Mouse (Mus musculus): ENCODE measurements around the gene Gm10837.

Gm10837 gene

DNA sequence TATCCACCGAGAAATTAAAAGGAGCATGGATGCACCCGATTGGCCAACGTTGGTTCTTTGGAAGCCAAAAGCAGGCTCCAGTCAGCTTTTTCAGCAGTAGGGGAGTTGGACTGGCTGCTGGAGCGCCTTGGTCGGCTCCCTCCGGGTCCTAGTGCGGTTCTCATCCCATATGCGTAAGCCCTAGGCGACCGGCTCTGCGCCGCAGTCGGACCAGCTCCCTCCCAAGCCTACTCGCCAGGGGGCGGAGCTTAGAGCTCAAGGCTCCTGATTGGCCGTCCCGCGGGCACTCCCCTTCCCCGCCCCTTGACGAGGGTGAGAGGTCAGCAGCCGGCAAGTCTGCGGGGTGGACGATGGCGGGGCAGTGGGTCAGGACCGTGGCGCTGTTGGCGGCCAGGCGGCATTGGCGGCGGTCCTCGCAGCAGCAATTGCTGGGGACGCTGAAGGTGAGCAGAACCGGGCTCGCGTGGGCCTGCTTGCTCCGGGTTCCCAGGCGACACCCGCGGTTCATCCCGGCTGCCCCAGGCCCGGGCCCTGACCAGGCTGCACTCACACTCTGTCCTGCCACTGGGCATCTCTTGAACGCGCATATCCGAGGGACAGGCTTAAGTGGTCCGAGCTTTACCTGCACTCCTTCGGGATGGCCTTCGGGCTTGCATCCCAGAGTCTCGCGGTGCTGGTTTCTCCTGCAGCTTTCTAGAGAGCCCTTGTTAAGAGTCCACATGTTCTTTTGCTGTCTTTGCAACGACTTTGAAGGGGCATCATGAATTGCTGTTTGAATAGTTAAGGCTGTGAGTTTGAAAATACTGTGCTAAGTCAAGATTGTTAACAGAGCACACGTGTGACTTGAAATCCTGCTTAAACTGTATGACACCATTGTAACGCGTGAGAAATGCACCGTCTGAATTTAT, 43.9 kb downstream of the Gm10837 start, which contains the start of gene Pcca:
TSS of gene Pcca (plus strand) at position 308 of the 908 bp plus-strand sequence.
- peak; percentile 98 for DNase-seq (ENCODE audit: extremely low spot score, low spot score)

DNA sequence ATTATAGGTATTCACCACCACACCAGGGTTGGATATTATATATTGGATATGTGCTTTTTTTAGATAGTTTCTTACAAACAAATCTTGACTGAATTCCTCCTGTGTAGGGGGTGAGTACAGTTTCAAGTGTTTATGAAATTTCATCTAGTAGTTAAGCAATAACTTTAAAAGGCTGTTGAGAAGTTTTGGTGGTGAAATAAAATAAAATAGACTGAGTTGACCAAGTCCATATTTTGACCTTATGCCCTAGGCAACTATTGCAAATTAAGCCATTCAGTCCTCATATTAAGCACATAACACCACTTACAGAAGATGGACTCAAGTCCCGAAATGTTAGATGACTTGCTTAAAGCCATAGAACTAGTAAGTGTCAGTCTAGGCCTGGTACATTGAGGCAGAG, 45.6 kb downstream of the Gm10837 start:
- no peak for DNase-seq (ENCODE audit: extremely low spot score, low spot score)
